Mouse (Mus musculus) c-Kit-positive CD71-positive TER-119-positive erythroid progenitor cells, embryonic 14.5 days (primary cell): ENCODE data around the gene Bola3.
A peak's percentile ranks its signal among the peaks of the same experiment; 100 is the strongest.
"Not testable (repeated sequence)": the region's sequence is repeated elsewhere in the genome, so short reads cannot be mapped to it uniquely, and the experiment has no call there.

Source experiments
- DNase-seq: peaks from one replicate; pipeline ENCODE4 v3.0.0-alpha.2; 2013; ENCODE audit warnings: low spot score

Bola3 gene

DNA sequence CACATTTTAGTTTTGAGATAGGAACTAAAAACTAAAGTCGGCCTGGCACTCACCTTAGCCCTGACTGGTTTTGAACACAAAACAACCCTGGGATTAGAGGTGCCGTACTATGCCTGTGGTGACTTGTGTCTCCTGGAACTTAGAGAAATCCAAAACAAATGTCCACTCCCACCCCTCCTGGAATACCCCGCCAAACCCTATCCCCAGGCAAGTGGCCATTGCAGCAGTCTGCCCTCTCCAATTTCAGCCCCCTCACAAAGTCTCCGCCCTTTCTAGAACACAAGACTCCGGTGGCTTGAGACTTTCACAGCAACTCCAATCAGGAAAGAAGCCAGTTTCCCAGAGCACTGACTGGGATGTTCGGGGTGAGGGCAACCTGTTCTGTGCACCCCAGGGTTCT lies at the start of gene Bola3:
Gene Bola3, plus strand, starts transcription at position 275 of the 400 bp plus-strand sequence.
- DNase-seq, result no peak

DNA sequence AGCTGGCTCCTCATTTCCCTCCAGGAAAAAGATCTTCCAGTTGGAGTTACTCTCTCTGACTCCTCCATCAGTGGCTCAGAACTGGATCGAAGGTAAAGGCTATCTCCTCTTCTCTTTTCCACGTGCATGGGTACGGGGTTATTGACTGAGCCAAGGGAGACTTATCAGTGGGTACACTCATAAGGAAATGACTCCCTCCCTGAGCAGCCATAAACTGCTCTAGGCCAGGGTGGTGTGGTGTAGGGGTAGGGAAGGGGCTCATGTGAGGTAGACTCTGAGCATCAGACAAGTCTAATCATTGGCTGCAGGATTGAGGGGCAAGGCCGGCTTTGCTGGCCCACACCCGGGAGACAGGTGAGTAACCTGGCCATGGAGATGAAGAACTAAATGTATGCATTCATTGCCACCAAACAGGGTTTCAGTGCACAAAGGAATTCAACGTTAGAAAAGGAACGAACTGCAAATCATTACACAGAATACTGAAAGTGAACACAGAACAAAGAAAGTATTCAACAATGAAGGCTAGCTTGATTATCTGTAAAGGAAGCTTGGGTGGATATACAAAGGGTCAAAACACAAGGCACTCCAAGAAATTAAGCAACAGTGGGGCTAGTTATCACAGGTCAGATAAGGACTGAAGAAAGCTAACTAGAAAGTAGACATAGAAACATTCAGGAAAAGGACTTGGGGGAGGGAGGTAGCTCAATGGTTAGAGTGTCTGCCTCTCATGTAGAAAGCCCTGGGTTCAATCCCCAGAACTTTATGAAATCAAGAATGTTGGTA lies 48.3 kb upstream of the Bola3 start:
- DNase-seq, result no peak

DNA sequence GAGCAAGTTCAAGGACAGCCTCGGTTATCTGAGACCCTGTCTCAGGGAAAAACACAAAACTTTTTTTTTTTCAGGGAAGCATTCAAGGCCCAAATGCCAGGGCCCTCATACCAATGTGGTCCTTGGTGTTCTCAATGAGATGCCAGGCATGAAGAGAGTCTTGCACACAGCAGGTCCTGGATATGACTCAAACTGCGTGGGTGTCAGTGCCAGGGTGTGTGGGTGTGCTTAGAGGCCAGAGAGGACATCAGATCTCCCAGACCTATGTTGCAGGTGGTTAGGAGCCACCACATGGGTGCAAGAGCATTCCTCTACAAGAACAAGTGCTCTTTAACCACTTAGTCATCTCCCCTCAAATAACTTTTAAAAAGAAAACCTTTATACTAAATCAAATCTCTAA lies 47.7 kb upstream of the Bola3 start:
- DNase-seq, result no peak

DNA sequence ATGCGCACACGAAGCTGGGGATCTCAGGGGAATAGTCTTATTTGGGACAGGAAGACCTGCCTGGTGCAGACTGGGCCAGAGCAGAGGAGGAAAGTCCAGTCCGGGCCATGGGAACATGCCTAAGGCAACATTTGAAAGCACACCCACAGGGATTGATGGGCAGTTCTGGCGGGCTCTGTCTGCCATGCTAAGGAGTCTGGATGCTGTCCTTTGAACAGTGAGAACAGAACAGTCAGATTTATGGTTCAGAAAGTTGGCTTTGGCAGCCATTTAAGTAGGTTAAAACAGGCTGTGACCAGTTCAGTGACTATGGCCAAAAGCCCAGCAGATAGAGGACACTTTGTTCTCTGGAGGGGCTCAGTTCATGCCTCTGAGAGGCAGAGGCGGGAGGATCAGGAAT lies 46.7 kb upstream of the Bola3 start:
- no peak for DNase-seq

DNA sequence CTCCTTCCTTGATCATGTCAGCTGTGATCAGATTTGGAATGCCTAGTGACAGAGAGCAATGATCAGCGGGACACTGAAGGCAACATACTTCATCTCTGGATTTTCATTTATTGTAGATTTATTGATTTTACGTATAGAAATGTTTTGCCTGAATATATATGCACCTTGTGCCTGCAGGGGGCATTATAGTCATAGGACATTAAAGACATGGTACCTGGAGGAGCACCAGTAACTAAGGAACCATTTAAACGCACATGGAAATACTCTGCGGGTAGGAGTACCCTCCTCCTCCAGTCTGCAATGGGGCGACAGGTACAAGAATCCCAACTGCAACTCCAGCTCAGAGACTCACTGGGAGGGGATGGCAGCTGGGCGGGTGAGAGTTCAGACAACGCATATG lies 39.9 kb upstream of the Bola3 start:
- DNase-seq, result no peak

DNA sequence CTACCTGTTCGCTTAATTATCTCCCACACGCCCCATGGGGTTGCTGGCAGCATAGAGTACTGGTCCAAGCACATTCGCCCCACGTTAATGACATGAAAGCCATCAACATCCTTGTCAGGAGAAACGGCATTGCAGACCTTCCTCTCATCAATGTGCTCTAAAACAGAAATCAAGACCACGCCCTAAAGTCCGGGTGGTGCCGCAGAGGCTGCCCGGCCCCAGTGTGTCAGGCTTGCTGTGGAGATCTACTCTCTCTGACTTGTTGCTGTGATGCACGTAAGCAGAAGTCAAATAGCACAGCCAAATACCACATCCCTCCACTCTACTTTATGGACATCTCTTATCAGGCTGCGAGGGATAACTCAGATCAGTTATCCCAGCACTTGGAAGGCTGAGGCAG lies 37.7 kb upstream of the Bola3 start:
- DNase-seq, result no peak

DNA sequence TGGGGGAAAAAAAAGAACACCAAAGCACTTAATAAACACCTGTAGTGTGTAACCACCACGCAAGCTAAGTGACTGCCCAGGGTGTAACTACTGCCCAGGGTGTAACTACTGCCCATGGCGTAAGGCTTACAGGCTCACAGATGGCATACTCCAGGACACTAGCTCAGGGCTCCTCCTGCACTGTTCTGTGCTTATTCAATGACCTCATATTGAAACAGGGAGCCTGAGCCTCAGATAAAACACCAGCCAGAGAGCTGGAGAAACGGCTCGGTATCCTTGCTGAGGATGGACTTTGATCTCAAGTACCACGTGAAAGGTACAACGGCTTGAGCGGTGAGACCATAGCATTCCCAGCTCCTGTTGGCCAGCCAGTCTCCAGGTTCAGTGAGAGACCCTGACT lies 36.9 kb upstream of the Bola3 start:
- no peak for DNase-seq

DNA sequence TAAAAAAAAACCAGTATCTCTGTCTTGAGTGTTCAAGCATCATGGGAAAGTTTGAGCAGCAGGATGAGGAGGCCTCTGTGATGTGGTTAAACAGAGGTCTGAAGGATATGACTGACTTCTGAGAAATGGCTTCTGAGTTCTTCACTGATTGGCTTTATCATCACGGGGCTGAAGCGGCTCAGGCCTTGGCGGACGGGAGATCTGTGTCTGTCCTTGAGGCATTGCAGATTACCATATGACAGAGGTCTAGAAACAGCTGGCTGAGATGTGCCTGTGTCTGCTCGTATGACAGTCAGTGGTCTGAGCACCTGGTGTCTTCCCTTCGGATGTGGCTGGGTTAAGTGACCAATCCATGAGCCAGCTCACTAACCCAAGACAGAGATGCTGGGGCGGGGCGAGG lies 36.4 kb upstream of the Bola3 start:
- peak; percentile 83 for DNase-seq

DNA sequence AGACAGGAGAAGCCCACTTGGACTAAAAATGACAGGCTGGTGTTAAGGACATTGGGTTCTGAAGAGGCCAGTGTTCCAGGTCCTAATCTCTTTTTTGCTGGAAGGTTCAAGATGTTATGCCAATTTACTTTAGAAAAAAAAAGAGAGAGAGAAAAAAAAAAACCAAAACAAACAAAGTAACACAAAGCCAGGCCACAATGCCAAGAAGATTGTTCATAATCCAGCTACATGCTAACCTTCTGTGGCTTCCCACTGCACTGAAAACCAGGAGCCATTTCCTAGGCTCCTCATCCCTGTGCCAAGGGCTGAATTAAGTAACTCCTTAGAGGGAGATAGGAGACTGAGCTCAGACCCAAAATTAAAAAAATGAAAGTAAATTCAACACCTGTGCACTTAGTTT lies 33.7 kb upstream of the Bola3 start:
- no peak for DNase-seq

DNA sequence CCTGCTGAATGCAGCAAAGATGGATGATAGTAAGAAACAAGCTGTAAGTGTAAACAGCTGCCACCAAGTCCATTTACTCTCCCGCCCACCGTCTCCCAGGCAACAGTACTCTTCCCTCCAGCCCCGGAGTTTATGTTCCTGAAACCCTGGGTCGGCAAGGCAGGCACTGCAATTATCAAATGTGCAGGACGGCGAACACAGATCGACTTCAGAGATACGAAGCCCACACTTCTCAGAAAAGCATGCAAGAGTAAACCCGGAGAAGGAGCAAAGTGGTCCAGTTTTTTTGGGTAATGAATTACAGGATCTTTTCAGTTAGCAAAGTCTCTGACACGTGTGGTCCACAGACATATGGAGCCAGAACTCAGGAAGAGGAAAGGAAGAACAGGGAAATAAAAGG lies 32.9 kb upstream of the Bola3 start:
- peak; percentile 70 for DNase-seq

DNA sequence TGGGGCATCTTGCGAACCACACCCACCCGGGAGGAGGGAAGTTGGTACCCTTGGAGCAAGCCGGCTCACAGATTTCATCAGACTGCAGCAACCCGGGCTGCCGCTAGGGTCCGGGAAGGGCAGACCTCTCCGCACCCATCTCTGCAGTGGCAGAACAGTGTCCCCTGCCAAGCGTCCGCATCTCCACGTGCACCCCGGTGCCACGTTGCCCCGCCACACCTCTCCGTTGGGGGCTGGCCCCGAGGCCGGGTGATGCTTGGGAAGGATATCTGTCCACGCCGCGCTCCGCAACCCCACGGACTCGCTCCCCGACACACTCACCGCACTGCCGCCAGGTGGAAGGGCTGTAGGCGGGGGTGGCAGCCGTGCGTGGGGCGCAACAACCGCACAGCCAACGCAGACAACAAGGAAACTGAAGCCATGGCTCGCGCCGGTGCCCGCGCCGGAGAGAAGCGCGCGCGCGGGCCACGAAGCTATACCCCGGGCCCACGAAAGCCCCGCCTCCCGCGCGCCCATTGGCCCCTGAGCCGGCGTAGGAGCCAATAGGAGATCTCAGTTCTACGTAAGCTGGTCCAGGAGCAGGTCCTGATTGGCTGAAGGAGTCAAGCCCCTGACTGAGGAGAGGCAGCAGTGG lies 31.7 kb upstream of the Bola3 start:
- DNase-seq, result peak; percentile 91

DNA sequence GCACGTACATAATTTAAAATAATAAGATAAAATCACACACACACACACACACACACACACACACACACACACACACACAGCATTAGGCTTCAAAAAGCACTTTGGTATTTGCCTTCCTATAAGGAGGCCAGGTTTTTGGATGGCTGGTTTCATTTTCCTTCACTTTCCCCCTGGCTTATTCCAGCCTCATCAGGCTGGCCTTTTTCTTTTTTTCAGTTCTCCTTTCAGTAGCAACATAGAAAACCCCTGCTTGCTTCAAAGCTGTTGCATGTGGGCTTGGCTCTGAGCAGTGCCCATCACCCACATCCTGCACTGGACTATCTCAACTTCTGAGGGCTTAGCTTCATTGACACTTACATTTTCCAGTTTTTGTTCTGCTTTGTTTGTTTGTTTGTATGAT lies 27.0 kb upstream of the Bola3 start:
- DNase-seq, result no peak

DNA sequence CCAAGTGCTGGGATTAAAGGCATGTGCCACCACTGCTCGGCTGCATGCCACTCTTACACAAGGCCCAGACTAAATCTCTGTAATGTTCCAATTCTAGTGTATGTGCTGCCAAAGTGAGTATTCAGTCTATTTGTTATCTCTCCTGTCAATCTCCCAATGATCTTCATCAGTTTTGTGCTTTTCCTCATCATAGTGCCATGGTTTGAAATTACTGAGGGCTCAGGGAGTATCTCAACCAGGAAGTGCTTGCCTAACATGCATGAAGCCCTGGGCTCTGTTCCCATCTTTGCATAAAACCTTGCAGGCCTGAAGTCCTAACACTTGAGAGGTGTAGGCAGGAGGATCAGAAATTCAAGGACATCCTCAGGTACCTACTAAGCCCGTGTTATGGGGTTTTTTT lies 26.2 kb upstream of the Bola3 start:
- DNase-seq, result no peak

DNA sequence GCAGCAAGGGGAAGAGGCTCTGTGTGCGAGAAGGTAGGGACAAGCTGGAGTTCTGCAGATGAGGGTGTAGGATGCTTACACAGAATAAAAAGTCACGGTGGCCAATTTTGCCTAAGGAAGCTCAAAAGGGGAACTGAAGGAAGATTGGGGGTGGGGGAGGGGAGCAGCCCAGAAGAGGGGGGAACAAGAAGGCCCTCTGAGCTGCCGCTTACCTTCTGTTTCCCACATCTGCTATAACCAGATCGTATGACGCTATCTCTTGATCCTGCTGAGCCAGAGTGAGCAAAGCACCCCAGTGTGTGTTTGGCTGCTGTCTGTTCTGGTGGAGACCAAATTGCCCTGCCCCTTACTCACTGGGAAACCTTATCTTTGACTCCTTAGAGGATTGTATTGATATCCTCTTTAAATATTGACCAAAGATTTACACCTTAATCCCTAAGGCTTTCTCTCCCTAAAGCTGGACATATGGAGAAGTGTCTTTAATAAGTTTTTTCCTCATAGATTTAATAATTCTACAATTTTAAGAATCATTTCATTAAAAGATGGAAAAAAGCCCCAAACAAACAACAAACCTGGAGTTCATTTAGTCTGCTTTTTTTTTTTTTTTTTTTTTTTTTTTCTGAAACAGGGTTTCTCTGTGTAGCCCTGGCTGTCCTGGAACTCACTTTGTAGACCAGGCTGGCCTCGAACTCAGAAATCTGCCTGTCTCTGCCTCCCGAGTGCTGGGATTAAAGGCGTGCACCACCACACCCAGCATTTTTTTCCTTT lies 25.1 kb upstream of the Bola3 start:
- DNase-seq, result no peak

DNA sequence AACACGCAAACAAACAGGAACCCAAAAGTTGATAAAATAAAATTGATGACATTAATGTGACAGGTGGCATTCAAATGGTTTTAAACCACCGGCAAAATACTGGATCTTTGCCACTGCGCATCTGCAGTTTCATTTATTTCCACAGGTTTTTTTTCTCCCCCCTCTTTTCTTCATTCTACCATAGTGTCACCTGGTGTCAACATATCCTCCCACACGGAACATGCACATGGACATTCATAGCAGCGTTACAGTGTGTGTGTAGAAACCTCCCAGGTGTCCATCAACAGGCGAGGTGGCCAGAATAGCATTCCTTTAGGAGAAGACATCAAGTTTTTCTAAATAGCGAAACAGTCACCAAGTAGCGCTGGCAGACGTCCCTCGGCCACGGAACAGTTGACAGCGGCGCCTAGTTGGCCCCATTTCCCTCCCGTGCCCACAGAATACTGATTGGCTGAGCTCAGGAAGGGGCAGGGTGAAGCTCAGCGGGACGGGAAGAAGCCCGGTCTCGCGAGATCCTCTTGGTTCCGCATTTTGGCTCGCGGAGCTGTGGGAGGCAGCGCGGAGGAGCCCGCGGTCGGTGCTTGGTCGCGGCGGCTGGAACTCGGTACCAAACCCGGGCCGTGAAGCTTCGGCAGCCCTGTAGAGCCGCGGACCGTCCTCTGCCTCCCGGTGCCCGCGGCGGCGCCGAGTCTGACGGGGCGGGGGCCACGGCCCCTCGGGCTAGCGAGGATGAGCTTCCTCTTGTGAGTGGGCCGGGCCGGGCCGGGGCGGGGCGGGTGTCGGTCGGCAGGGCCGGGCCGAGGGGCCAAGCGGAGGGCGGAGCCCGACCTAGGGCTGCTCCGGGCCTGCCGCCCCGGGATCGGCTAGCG lies 23.2 kb upstream of the Bola3 start, which contains the start of the genes Mthfd2 and Mob1a:
Gene Mthfd2, minus strand, starts transcription at position 384 of the 869 bp plus-strand sequence.
Gene Mob1a, plus strand, starts transcription at position 492 of the 869 bp plus-strand sequence.
- DNase-seq, result peak; percentile 96

DNA sequence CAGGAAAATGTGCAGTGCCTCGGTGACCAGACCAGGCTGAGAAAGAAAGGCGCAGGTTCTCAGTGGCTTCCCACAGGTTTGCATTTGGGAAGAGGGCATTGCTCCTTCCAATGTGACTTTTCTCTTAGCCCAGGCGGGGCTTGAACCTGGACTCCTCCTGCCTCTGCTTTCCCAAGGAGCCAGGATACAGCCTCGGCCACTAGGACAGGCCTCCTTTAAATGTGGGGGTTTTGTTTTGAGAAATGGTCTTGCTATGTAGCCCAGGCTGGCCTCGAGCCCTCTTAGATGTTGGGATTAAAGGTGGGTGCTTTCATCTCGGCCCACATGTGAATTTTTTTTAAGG lies 22.6 kb upstream of the Bola3 start:
- no peak for DNase-seq

DNA sequence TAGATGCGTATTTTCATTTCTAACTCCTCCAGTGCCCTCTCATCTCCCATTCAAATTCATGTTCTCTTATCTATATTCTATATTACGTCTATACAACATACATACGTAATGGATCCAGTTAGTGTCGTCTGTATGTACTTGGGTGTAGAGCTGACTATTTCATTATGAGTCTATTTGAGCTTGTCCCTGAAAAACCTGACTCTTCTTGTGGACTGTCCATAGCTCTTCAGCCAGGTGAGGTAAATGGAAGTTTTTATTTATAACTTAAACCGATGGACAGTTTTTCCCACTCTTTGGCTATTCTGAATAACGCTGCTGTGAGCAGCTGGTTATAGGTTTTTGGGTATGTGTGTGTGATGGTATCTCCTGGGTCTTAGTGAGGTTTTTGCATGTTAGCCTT lies 22.2 kb upstream of the Bola3 start:
- no peak for DNase-seq

DNA sequence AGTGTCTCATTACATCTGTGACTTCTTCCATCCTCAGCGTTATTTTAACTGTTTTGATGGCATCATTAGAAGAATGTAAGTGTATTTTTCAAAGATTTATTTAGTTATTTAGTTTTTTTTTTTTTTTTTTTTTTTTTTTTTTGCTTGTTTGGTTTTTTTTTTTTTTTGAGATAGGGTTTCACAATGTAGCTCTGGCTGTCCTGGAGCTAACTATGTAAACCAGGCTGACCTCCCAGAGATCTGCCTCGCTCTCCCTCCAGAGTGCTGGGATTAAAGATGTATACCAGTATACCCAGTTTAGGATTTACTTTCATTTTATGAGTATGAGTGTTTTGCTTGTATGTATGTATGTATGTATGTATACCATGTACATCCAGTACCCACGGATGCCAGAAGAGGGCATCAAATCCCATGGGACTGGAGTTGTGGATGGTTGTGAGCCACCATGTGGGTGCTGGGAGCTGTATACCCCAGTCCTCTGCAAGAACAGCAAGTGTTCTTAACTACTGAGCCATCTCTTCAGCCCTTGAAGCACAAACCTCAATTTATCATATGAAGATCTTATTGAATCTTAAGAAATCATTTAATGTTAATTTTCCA lies 21.3 kb upstream of the Bola3 start:
- DNase-seq, result no peak

DNA sequence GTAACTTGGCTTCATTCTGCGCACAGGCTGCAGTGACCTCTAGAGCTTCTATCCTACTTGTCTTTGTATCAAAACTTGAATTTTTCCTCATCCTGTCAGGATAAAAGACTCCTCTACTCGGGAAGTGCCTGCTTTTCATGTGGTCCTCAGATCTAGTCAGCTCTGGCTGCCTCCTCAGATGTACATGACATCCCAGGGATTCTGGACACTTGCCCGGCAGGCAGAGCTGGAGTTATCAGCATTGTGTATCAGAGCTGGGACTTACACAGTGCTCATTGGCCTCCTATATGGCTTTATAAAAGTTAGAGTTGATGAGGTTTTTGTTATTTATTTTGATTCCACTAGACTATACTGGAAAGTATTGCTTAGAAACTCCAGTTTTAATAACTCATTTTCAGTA lies 7.6 kb upstream of the Bola3 start:
- no peak for DNase-seq

DNA sequence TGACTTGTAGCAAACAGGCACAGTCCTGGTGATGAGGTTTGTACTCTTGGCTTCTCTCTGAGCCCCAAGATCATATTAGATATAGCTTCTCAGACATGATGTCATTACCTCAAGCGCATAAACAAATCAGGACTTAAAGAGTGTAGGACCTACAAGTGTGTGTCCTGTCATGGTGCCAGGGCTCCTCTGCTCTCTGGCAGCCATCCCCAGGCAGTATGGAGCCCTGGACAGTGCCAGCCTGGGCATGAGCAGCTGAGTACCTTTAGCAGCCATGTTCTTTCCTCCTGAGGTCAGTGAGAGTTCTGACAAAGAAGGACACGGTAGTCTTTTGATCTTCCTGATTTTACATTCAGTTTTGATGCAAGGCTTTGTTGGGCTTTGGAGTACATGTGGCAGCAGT lies 6.0 kb upstream of the Bola3 start:
- DNase-seq, result no peak

DNA sequence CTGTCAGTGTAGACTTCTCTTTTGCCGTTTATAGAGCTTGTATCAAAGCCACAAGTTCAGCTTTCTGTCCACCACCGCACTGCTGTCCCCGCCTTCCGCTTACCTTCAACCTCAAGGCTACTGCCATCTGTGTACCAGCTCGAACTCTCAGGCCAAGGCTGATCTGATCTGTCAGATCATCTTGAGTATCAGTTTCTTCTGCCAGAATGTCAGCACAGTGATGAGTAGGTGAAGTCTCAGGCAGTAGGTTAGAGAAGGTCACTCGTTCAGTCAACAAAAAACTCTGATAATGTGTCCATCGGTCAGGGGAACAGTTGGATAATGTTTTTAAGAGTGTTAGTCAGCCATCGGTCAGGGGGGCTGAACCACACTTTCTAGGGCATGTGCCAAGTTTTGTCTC lies 3.7 kb upstream of the Bola3 start:
- not testable (repeated sequence) for DNase-seq

DNA sequence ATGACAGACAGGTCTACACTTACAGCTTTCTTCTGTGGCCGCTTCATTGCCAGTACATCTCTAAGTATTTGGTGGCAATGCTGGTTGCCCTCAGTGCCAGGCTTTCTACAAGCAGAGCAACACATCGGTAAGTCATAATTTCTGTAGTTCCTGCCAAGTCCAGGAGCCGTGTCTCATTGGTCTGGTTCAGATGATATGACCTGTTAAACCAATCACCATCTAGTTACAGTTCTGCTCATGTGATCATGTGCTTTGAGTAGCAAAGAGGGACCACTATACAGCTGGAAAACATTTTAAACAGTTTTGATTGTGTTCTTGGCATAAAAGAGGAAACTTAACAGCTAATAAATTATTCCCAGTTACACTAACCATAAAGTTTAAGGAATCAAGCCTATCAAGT lies 1.0 kb upstream of the Bola3 start:
- no peak for DNase-seq
